Mouse (Mus musculus) neural tube, embryonic 13.5 days (tissue): Measurements from ENCODE around the gene Sh3tc1. TPM values are rescaled to one million over a fixed set of nuclear protein-coding genes. Genes with fewer than 3 reads are reported as not detected.
A peak's percentile ranks its signal among the peaks of the same experiment; 100 is the strongest.

ENCODE experiments used
- ATAC-seq: fragments of 200-750 bp; cut with Nextera tagmentation; 2 replicates; pipeline ENCODE4 v1.8.0; 2017; ENCODE audit warnings: low read depth, mild to moderate bottlenecking, moderate TSS enrichment, moderate library complexity
- H3K27ac ChIP-seq: fragments of 300-500 bp; sonication (generic); replicated peaks from 2 replicates; pipeline ENCODE4 v1.5.1; 2015; ENCODE audit warnings: moderate library complexity, mild to moderate bottlenecking, inconsistent platforms
- H3K27me3 ChIP-seq: fragments of 300-500 bp; sonication (generic); 2 replicates; pipeline ENCODE4 v1.6.1; 2015; ENCODE audit warnings: mild to moderate bottlenecking, inconsistent platforms
- H3K36me3 ChIP-seq: fragments of 300-500 bp; sonication (generic); 2 replicates; pipeline ENCODE4 v1.6.1; 2015; ENCODE audit warnings: mild to moderate bottlenecking, inconsistent platforms
- H3K4me1 ChIP-seq: fragments of 300-500 bp; sonication (generic); replicated peaks from 2 replicates; pipeline ENCODE4 v1.6.1; 2015; ENCODE audit warnings: inconsistent platforms
- H3K4me2 ChIP-seq: fragments of 300-500 bp; sonication (generic); 2 replicates; pipeline ENCODE4 v1.6.1; 2015; ENCODE audit warnings: inconsistent platforms, mild to moderate bottlenecking, moderate library complexity
- H3K4me3 ChIP-seq: fragments of 300-500 bp; sonication (generic); 2 replicates; pipeline ENCODE4 v1.5.1; 2015; ENCODE audit warnings: mild to moderate bottlenecking, inconsistent platforms
- H3K9ac ChIP-seq: fragments of 300-500 bp; sonication (generic); 2 replicates; pipeline ENCODE4 v1.6.1; 2015; ENCODE audit warnings: moderate library complexity, mild to moderate bottlenecking, inconsistent platforms
- H3K9me3 ChIP-seq: fragments of 300-500 bp; sonication (generic); 2 replicates; pipeline ENCODE4 v1.6.1; 2016; ENCODE audit warnings: inconsistent platforms
- WGBS: fragments of 180-500 bp; shearing (Covaris S2); methylation state at CpG from one replicate; pipeline ENCODE4 v1.1.7; 2015; 5-methylcytosine and 5-hydroxymethylcytosine counted together
- polyA plus RNA-seq: library from polyadenylated mRNA; unstranded; fragments of >200 nt; fragmentation: Nextera tagmentation; extraction: Ambion mirVana; gene quantifications from 2 replicates; pipeline ENCODE4 v1.2.1, GENCODE M21; 2015

The Sh3tc1 gene
- polyA plus RNA-seq, 1 experiment from 2014 or later = 3.1 TPM

GRCm38 (mm10) chr5:35768525-35768924 lies 28.7 kb upstream of the Sh3tc1 start:
- WGBS = 66% methylated on average over 3 of the region's 3 CpGs
- no peaks in the 10 kb centered on the region for H3K36me3 ChIP-seq
- no peak overlapping the region for H3K9ac ChIP-seq
- no peak overlapping the region for H3K27ac ChIP-seq
- ATAC-seq = no peak
- no peaks in the 10 kb centered on the region for H3K9me3 ChIP-seq
- H3K4me2 ChIP-seq = no peak overlapping the region
- peaks cover 16% of the 10 kb centered on the region for H3K4me1 ChIP-seq
- H3K27me3 ChIP-seq = peaks cover 10% of the 10 kb centered on the region; the same call in 1 of the 2 replicates
- H3K4me3 ChIP-seq = no peak overlapping the region

GRCm38 (mm10) chr5:35765909-35766308 lies 26.1 kb upstream of the Sh3tc1 start:
- H3K4me1 ChIP-seq = peaks cover 3% of the 10 kb centered on the region
- H3K27me3 ChIP-seq = peaks cover 14% of the 10 kb centered on the region
- H3K4me2 ChIP-seq = no peak overlapping the region
- no peak overlapping the region for H3K27ac ChIP-seq
- no peak overlapping the region for H3K4me3 ChIP-seq
- H3K9me3 ChIP-seq = no peaks in the 10 kb centered on the region
- ATAC-seq = no peak
- H3K36me3 ChIP-seq = no peaks in the 10 kb centered on the region
- H3K9ac ChIP-seq = no peak overlapping the region
- WGBS = 87% methylated on average over 6 of the region's 6 CpGs

- H3K27ac ChIP-seq = no peak overlapping the region
- H3K36me3 ChIP-seq = no peaks in the 10 kb centered on the region
- no peak overlapping the region for H3K4me2 ChIP-seq
- H3K9ac ChIP-seq = no peak overlapping the region
- H3K27me3 ChIP-seq = peaks cover 44% of the 10 kb centered on the region
- no peak for ATAC-seq
- 78% methylated on average over 10 of the region's 10 CpGs for WGBS
- no peak overlapping the region for H3K4me3 ChIP-seq
- peaks cover 12% of the 10 kb centered on the region for H3K4me1 ChIP-seq
- no peaks in the 10 kb centered on the region for H3K9me3 ChIP-seq
These were observed 23.1 kb upstream of the Sh3tc1 start for GRCm38 (mm10) chr5:35762850-35763249.

- Histone ChIP-seq H3K4me2 (no peak overlapping the region), H3K9ac (no peak overlapping the region), H3K36me3 (no peaks in the 10 kb centered on the region), H3K27me3 (peaks cover 44% of the 10 kb centered on the region), H3K9me3 (no peaks in the 10 kb centered on the region), H3K27ac (no peak overlapping the region), H3K4me1 (peaks cover 13% of the 10 kb centered on the region), H3K4me3 (no peak overlapping the region)
- 71% methylated on average over 5 of the region's 5 CpGs for WGBS
- no peak for ATAC-seq
These were observed 22.6 kb upstream of the Sh3tc1 start for GRCm38 (mm10) chr5:35762388-35762787.

- Histone ChIP-seq H3K27me3 (peaks cover 50% of the 10 kb centered on the region), H3K36me3 (no peaks in the 10 kb centered on the region), H3K9ac (no peak overlapping the region), H3K9me3 (no peaks in the 10 kb centered on the region), H3K4me1 (peaks cover 19% of the 10 kb centered on the region), H3K4me2 (no peak overlapping the region), H3K4me3 (no peak overlapping the region), H3K27ac (no peak overlapping the region)
- ATAC-seq = no peak
- 80% methylated on average over 5 of the region's 5 CpGs for WGBS
These were observed 21.5 kb upstream of the Sh3tc1 start for GRCm38 (mm10) chr5:35761323-35761722.

GRCm38 (mm10) chr5:35758081-35759053 lies 18.6 kb upstream of the Sh3tc1 start:
- ATAC-seq = peak; percentile 32
- Histone ChIP-seq H3K9me3 (no peaks in the 10 kb centered on the region), H3K27ac (no peak overlapping the region; the same call in 1 of the 2 replicates), H3K4me3 (peak overlapping the region; percentile 62), H3K27me3 (peaks cover 48% of the 10 kb centered on the region), H3K4me1 (peaks cover 19% of the 10 kb centered on the region), H3K36me3 (no peaks in the 10 kb centered on the region), H3K4me2 (peak overlapping the region; percentile 99), H3K9ac (peak overlapping the region; percentile 72)
- WGBS = 3% methylated on average over 40 of the region's 40 CpGs

GRCm38 (mm10) chr5:35757639-35758001 lies 17.8 kb upstream of the Sh3tc1 start, which contains the start of gene Ablim2:
TSS of gene Ablim2 (plus strand) at chr5:35757880.
- peaks cover 48% of the 10 kb centered on the region for H3K27me3 ChIP-seq
- peak within 1 kb of the TSS; percentile 72 for H3K9ac ChIP-seq
- peak within 1 kb of the TSS; percentile 62 for H3K4me3 ChIP-seq
- peak within 1 kb of the TSS; percentile 99 for H3K4me2 ChIP-seq
- H3K4me1 ChIP-seq = peaks cover 19% of the 10 kb centered on the region
- WGBS = 0% methylated on average over 35 of the region's 35 CpGs
- no peaks in the 10 kb centered on the region for H3K9me3 ChIP-seq
- H3K36me3 ChIP-seq = no peaks in the 10 kb centered on the region
- peak; percentile 98 for ATAC-seq
- H3K27ac ChIP-seq = peak within 1 kb of the TSS; percentile 68

- Histone ChIP-seq H3K4me1 (peaks cover 19% of the 10 kb centered on the region), H3K27ac (peak overlapping the region; percentile 68), H3K36me3 (no peaks in the 10 kb centered on the region), H3K4me3 (peak overlapping the region; percentile 62), H3K4me2 (peak overlapping the region; percentile 99), H3K9ac (peak overlapping the region; percentile 62), H3K27me3 (peaks cover 48% of the 10 kb centered on the region), H3K9me3 (no peaks in the 10 kb centered on the region)
- ATAC-seq = peak; percentile 68
- WGBS = 11% methylated on average over 25 of the region's 26 CpGs
These were observed 17.3 kb upstream of the Sh3tc1 start for GRCm38 (mm10) chr5:35756997-35757638.

- H3K9me3 ChIP-seq = no peaks in the 10 kb centered on the region
- no peaks in the 10 kb centered on the region for H3K36me3 ChIP-seq
- no peak for ATAC-seq
- peaks cover 41% of the 10 kb centered on the region for H3K27me3 ChIP-seq
- H3K9ac ChIP-seq = no peak overlapping the region
- 64% methylated on average over 4 of the region's 4 CpGs for WGBS
- peaks cover 19% of the 10 kb centered on the region for H3K4me1 ChIP-seq
- H3K4me2 ChIP-seq = no peak overlapping the region
- H3K27ac ChIP-seq = no peak overlapping the region
- no peak overlapping the region for H3K4me3 ChIP-seq
These were observed 16.2 kb upstream of the Sh3tc1 start for GRCm38 (mm10) chr5:35756020-35756419.

GRCm38 (mm10) chr5:35755131-35755733 lies 15.4 kb upstream of the Sh3tc1 start:
- H3K4me1 ChIP-seq = peaks cover 19% of the 10 kb centered on the region
- no peak for ATAC-seq
- WGBS = 20% methylated on average over 5 of the region's 5 CpGs
- H3K4me3 ChIP-seq = no peak overlapping the region
- H3K27ac ChIP-seq = no peak overlapping the region
- no peak overlapping the region for H3K4me2 ChIP-seq
- no peaks in the 10 kb centered on the region for H3K9me3 ChIP-seq
- H3K9ac ChIP-seq = no peak overlapping the region
- no peaks in the 10 kb centered on the region for H3K36me3 ChIP-seq
- peaks cover 33% of the 10 kb centered on the region for H3K27me3 ChIP-seq

GRCm38 (mm10) chr5:35751016-35751415 lies 11.2 kb upstream of the Sh3tc1 start:
- Histone ChIP-seq H3K9me3 (no peaks in the 10 kb centered on the region), H3K4me1 (no peaks in the 10 kb centered on the region), H3K36me3 (no peaks in the 10 kb centered on the region), H3K9ac (no peak overlapping the region), H3K27me3 (0 out of 2 replicates have a peak, but pooled peaks cover under 1% of the 10 kb centered on the region), H3K27ac (no peak overlapping the region), H3K4me2 (no peak overlapping the region), H3K4me3 (no peak overlapping the region)
- ATAC-seq = no peak
- WGBS = 83% methylated on average over 7 of the region's 7 CpGs

GRCm38 (mm10) chr5:35750026-35750425 lies 10.2 kb upstream of the Sh3tc1 start:
- Histone ChIP-seq H3K9ac (no peak overlapping the region), H3K4me2 (no peak overlapping the region), H3K4me1 (no peaks in the 10 kb centered on the region), H3K27ac (no peak overlapping the region), H3K4me3 (no peak overlapping the region), H3K9me3 (no peaks in the 10 kb centered on the region), H3K36me3 (no peaks in the 10 kb centered on the region), H3K27me3 (no peaks in the 10 kb centered on the region)
- ATAC-seq = no peak
- 89% methylated on average over 1 of the region's 1 CpGs for WGBS
